Mouse (Mus musculus): ENCODE results near the gene Ankib1. TPM values are rescaled to one million over a fixed set of nuclear protein-coding genes. Genes with fewer than 3 reads are reported as not detected.

Gene Ankib1
- total and polyA plus RNA-seq, 3 experiments, result 12.6 to 44.5 (median 42.2) TPM

DNA sequence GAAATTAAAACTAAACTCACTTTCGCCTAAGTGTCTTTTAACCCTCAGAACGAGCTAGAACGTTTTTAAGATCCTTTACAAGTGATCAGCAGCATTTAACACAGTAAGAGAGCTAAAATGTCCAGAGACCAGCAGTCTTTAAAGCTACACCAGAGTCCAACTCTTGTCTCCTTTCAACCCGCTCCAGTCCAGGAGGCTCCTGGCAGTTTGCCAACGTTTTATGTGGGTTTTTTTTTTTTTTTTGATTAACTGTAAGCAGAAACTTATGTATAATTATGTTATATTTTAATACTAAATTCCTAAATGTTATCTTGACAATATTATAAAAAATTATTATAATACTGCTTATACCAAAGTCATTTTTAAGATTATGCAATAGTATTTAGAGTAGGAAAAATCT lies 73.9 kb downstream of the Ankib1 start:
- Histone ChIP-seq H3K4me1 (ENCODE audit: insufficient read depth, low read depth, low read length) (peaks cover 4% of the 10 kb centered on the region; the same call in 1 of the 2 replicates), H3K4me3 (ENCODE audit: low read depth, low read length) (no peak overlapping the region), H3K27me3 (ENCODE audit: insufficient read depth, low read length) (no peaks in the 10 kb centered on the region), H3K36me3 (replicated peaks) (peaks cover 38% of the 10 kb centered on the region), H3K9me3 (replicated peaks) (no peaks in the 10 kb centered on the region)
- no peak for TF ChIP-seq CTCF (IDR thresholded peaks at IDR 0.05; ENCODE audit: low read depth, low read length)
- TF ChIP-seq GATA1 (IDR thresholded peaks at IDR 0.05; ENCODE audit: borderline replicate concordance, low read length), result no peak
- TF ChIP-seq POLR2AphosphoS5 (IDR thresholded peaks at IDR 0.05; ENCODE audit: insufficient replicate concordance, low read depth, low read length), result no peak
- TF ChIP-seq TAL1 (conservative IDR thresholded peaks at IDR 0.05; ENCODE audit: low read depth, low read length), result no peak
- no peak for TF ChIP-seq GATA2 (IDR thresholded peaks at IDR 0.05; ENCODE audit: borderline replicate concordance, low read depth, low read length)
- ATAC-seq (ENCODE audit: extremely low read depth, insufficient number of reproducible peaks, low FRiP score, poor library complexity, severe bottlenecking) (no peak), DNase-seq (ENCODE audit: low spot score) (no peak)

DNA sequence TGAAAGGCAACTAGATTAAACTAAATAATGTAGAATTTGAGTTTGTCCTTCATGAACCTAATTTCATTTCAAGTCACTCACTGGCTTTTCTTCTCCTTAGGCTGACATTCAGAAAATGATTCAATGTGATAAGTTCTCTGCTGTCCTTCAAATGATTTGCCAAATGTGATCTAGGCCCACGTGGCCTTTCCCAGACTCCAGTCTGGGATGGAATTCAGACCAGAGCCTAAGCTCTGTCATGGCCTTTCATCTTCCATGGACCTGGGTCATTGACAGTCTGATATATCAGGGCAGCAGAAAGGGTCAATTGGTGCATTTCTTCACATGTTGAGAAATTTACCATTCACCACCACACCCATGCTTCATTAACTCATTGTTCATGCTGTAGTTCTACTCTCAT lies 77.2 kb downstream of the Ankib1 start:
- Histone ChIP-seq H3K4me1 (ENCODE audit: insufficient read depth, low read depth, low read length) (peaks cover 19% of the 10 kb centered on the region), H3K9me3 (replicated peaks) (no peaks in the 10 kb centered on the region), H3K27me3 (ENCODE audit: insufficient read depth, low read length) (no peaks in the 10 kb centered on the region), H3K36me3 (replicated peaks) (peaks cover 40% of the 10 kb centered on the region), H3K4me3 (ENCODE audit: low read depth, low read length) (no peak overlapping the region)
- no peak for DNase-seq (ENCODE audit: low spot score)
- no peak for TF ChIP-seq GATA2 (IDR thresholded peaks at IDR 0.05; ENCODE audit: borderline replicate concordance, low read depth, low read length)
- no peak for TF ChIP-seq TAL1 (conservative IDR thresholded peaks at IDR 0.05; ENCODE audit: low read depth, low read length)
- TF ChIP-seq POLR2AphosphoS5 (IDR thresholded peaks at IDR 0.05; ENCODE audit: insufficient replicate concordance, low read depth, low read length), result no peak
- no peak for TF ChIP-seq CTCF (IDR thresholded peaks at IDR 0.05; ENCODE audit: low read depth, low read length)
- no peak for TF ChIP-seq GATA1 (IDR thresholded peaks at IDR 0.05; ENCODE audit: borderline replicate concordance, low read length)
- ATAC-seq (ENCODE audit: extremely low read depth, insufficient number of reproducible peaks, low FRiP score, poor library complexity, severe bottlenecking), result no peak

DNA sequence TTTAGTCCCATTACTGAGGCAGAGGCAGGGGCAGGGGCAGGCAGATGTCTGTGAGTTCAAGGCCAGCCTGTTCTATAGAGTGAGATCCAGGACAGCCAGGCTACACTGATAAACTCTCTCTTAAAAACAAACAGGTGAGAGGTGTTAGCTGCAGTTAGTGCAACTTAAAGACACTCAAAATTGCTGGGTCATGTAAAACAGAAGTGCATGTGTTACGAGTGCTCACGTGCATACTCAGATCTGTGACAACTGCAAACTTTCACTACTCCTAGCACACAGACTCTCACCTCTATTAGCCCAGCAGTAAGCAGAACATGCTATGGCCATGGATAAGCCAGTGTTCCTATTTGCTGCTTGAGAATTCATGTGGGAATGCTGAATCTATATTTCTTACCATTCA lies 79.3 kb downstream of the Ankib1 start:
- H3K27me3 ChIP-seq (ENCODE audit: insufficient read depth, low read length), result no peaks in the 10 kb centered on the region
- no peak for TF ChIP-seq GATA2 (IDR thresholded peaks at IDR 0.05; ENCODE audit: borderline replicate concordance, low read depth, low read length)
- no peak for TF ChIP-seq GATA1 (IDR thresholded peaks at IDR 0.05; ENCODE audit: borderline replicate concordance, low read length)
- no peak for TF ChIP-seq CTCF (IDR thresholded peaks at IDR 0.05; ENCODE audit: low read depth, low read length)
- no peak for TF ChIP-seq POLR2AphosphoS5 (IDR thresholded peaks at IDR 0.05; ENCODE audit: insufficient replicate concordance, low read depth, low read length)
- no peak for TF ChIP-seq TAL1 (conservative IDR thresholded peaks at IDR 0.05; ENCODE audit: low read depth, low read length)
- H3K9me3 ChIP-seq (replicated peaks), result no peaks in the 10 kb centered on the region
- H3K4me3 ChIP-seq (ENCODE audit: low read depth, low read length), result peak overlapping the region; percentile 27; the same call in 1 of the 2 replicates
- peaks cover 50% of the 10 kb centered on the region for H3K36me3 ChIP-seq (replicated peaks)
- ATAC-seq (ENCODE audit: extremely low read depth, insufficient number of reproducible peaks, low FRiP score, poor library complexity, severe bottlenecking) (peak; percentile 51), DNase-seq (ENCODE audit: low spot score) (no peak)
- peaks cover 19% of the 10 kb centered on the region for H3K4me1 ChIP-seq (ENCODE audit: insufficient read depth, low read depth, low read length)

DNA sequence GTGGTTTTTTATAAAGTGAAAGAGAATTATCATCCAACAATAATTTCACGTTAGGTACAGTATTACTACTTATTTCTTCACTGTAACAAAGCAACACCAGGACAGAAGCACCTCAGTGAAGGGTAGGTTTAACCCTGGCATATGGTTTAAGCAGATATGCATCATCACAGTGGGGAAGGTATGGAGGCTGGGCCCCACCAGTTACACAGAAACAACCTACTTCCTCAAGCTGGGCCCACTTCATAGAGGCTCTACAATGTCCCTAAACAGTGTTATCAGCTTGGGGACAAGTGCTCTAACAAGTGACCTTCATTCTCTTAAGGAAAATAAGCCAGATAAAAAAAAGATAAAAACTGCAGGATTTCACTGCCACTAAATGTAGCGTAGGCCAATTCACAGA lies 79.9 kb downstream of the Ankib1 start:
- Histone ChIP-seq H3K27me3 (ENCODE audit: insufficient read depth, low read length) (no peaks in the 10 kb centered on the region), H3K36me3 (replicated peaks) (peaks cover 47% of the 10 kb centered on the region), H3K4me1 (ENCODE audit: insufficient read depth, low read depth, low read length) (peaks cover 19% of the 10 kb centered on the region), H3K9me3 (replicated peaks) (no peaks in the 10 kb centered on the region), H3K4me3 (ENCODE audit: low read depth, low read length) (no peak overlapping the region; the same call in 1 of the 2 replicates)
- ATAC-seq (ENCODE audit: extremely low read depth, insufficient number of reproducible peaks, low FRiP score, poor library complexity, severe bottlenecking) (peak; percentile 96), DNase-seq (ENCODE audit: low spot score) (peak; percentile 7)
- TF ChIP-seq TAL1 (conservative IDR thresholded peaks at IDR 0.05; ENCODE audit: low read depth, low read length), result peak; percentile 33; the same call in 1 of the 2 replicates
- TF ChIP-seq GATA2 (IDR thresholded peaks at IDR 0.05; ENCODE audit: borderline replicate concordance, low read depth, low read length), result no peak

DNA sequence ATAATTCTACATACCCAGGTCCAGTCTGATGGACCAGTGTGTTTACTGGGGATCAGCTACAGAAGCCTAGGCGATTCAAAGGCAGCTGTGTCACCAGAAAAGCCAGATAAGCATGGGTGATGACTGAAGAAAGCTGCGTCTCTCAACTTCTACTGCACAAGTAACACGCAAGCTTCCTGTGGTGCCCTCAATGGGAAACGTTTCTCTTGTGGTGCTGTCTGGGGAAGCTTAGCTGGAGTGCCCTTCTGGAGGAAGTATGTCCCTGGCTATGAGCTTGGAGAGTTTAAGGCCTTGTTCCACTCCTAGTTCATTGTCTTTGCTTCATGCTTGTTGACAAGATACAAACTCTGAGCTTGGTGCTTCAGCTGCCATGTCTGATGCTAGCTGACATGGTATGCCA lies 83.4 kb downstream of the Ankib1 start:
- Histone ChIP-seq H3K27me3 (ENCODE audit: insufficient read depth, low read length) (no peaks in the 10 kb centered on the region), H3K9me3 (replicated peaks) (no peaks in the 10 kb centered on the region), H3K4me3 (ENCODE audit: low read depth, low read length) (no peak overlapping the region), H3K36me3 (replicated peaks) (peaks cover 58% of the 10 kb centered on the region), H3K4me1 (ENCODE audit: insufficient read depth, low read depth, low read length) (peaks cover 19% of the 10 kb centered on the region)
- ATAC-seq (ENCODE audit: extremely low read depth, insufficient number of reproducible peaks, low FRiP score, poor library complexity, severe bottlenecking) (no peak), DNase-seq (ENCODE audit: low spot score) (no peak)
- TF ChIP-seq GATA2 (IDR thresholded peaks at IDR 0.05; ENCODE audit: borderline replicate concordance, low read depth, low read length), result no peak
- TF ChIP-seq TAL1 (conservative IDR thresholded peaks at IDR 0.05; ENCODE audit: low read depth, low read length), result no peak
- TF ChIP-seq GATA1 (IDR thresholded peaks at IDR 0.05; ENCODE audit: borderline replicate concordance, low read length), result no peak
- no peak for TF ChIP-seq CTCF (IDR thresholded peaks at IDR 0.05; ENCODE audit: low read depth, low read length)
- no peak for TF ChIP-seq POLR2AphosphoS5 (IDR thresholded peaks at IDR 0.05; ENCODE audit: insufficient replicate concordance, low read depth, low read length)

DNA sequence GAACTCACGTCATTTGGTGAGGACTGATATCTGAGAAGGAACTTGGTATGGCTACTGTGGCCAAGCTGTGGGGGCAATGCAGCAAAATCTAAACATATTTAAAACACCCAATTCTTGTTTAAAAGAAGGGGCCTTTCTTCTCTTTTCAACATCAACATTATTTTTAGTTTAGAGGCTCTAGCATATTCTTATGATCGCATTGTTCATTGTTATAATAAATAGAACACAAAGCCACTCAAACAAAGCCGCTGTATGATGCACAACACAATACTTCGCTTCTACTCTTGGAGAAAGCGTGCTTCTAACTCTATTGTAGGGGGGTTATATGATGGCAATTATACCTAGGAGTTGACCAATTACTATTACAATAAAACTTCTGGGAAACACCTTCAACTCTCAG lies 86.9 kb downstream of the Ankib1 start:
- DNase-seq (ENCODE audit: low spot score), result no peak
- no peaks in the 10 kb centered on the region for H3K27me3 ChIP-seq (ENCODE audit: insufficient read depth, low read length)
- ATAC-seq (ENCODE audit: extremely low read depth, insufficient number of reproducible peaks, low FRiP score, poor library complexity, severe bottlenecking), result no peak
- no peaks in the 10 kb centered on the region for H3K4me1 ChIP-seq (ENCODE audit: insufficient read depth, low read depth, low read length)
- TF ChIP-seq POLR2AphosphoS5 (IDR thresholded peaks at IDR 0.05; ENCODE audit: insufficient replicate concordance, low read depth, low read length), result no peak
- TF ChIP-seq GATA1 (IDR thresholded peaks at IDR 0.05; ENCODE audit: borderline replicate concordance, low read length), result no peak
- no peak for TF ChIP-seq CTCF (IDR thresholded peaks at IDR 0.05; ENCODE audit: low read depth, low read length)
- no peak for TF ChIP-seq TAL1 (conservative IDR thresholded peaks at IDR 0.05; ENCODE audit: low read depth, low read length)
- no peak for TF ChIP-seq GATA2 (IDR thresholded peaks at IDR 0.05; ENCODE audit: borderline replicate concordance, low read depth, low read length)
- peaks cover 60% of the 10 kb centered on the region for H3K36me3 ChIP-seq (replicated peaks)
- no peak overlapping the region for H3K4me3 ChIP-seq (ENCODE audit: low read depth, low read length)
- H3K9me3 ChIP-seq (replicated peaks), result no peaks in the 10 kb centered on the region
